Mouse (Mus musculus) skeletal muscle tissue, adult 2 months (tissue): ENCODE results near the gene Tspan17.
A peak's percentile ranks its signal among the peaks of the same experiment; 100 is the strongest.

Experiments used
- DNase-seq: peaks from one replicate; pipeline ENCODE4 v3.0.0-alpha.2; 2012; ENCODE audit warnings: low read depth, low spot score

Gene Tspan17

DNA sequence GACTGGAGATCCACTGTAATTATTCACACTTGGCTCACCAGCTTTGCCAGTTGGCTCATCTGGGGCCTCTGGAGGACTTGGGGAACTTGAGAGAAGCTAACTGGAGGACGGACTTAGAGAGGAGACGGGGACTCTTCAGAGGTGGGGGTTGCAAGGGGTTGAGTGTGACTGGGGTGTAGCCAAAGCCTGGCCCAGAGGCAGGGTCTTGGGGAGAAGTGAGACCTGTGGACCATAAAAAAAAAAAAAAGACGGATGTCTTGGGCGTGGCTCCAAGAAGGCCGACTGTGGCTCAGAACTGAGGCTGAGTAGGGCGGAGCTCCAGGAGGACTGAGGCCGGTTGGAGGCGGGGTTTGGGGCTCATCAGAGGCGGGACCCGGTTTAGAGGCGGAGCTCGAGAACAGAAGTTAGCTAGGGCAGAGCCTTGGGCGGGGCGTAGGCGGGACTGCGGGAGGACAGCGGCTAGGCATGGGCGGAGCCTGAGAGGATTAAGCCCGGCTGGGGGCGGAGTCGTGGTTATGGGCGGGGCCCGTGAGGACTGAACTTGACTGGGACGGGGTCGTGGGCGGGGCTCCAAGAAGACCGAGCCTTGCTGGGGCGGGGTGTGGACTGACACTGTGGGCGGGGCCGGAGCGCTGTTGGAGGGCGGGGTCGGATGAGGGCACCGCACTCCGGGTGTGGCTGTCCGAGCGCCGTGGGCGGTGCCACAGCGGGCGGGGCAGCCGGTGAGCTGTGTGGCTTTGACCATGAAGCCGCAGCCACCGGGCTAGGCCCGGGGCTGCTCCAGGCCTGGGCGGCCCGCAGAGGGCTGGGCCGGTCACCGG lies at the start of gene Tspan17:
TSS of gene Tspan17 (plus strand) at position 638 of the 821 bp plus-strand sequence.
- peak; percentile 97 for DNase-seq

DNA sequence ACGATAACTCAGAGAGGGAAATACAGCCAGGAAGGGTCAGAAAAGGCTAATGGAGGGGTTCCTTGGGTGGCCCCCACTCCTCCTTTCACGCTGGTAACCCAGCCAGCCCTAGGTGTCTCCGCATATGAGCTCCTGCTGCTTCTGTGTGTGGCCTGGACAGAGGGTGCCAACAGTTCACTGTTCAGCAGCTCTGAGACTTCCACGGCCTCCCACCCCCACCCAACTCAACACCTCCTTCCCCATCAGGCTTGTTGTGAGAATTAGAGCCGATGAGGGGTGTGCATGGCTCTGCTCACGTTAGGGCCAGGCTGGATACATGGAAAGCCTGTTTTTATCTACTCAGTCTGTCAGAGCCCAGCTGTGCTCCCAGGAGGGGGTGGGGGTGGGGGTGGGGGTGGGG lies 43.1 kb upstream of the Tspan17 start:
- DNase-seq: no peak

DNA sequence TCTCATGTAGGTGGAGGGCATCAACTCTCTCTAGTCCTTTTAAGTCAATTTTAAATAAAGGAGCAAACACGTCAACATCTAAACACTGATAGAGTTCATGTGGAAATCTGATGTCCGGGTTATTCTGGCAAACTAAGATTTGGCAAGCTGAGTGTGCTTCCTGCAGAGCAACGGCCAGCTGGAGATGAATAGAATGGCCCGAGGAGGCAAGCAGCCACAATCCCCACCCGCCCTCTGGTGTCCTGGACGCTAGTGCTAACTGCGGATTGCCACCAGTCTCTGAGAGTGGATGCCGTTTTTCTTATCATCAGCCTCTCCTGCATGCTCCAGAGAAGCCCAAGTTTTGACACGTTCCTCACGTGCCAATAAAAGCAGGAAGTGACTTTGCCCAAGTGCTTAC lies 42.3 kb upstream of the Tspan17 start:
- DNase-seq: no peak

DNA sequence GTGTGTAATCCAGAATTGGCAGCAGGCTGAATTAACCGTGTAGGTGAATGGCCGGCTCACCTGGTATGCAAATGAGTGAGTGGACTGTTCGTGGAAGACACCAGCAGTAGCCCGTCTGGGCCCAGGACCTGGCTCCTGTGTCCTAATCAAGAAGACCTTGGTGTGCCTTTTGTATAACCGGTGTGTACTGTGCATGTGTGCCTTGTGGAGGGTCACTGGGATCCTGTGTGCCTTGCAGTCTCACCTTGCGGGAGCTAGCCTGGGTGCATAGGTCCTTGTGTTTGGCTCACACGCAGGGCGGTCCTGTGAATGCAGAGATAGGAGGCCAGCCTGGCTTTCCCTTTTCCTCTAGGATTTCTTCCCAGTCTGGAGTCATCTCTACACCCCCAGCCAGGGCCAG lies 41.0 kb upstream of the Tspan17 start:
- DNase-seq: no peak

GRCm38 (mm10) chr13:54748721-54749060 lies 40.5 kb upstream of the Tspan17 start:
- DNase-seq: no peak

DNA sequence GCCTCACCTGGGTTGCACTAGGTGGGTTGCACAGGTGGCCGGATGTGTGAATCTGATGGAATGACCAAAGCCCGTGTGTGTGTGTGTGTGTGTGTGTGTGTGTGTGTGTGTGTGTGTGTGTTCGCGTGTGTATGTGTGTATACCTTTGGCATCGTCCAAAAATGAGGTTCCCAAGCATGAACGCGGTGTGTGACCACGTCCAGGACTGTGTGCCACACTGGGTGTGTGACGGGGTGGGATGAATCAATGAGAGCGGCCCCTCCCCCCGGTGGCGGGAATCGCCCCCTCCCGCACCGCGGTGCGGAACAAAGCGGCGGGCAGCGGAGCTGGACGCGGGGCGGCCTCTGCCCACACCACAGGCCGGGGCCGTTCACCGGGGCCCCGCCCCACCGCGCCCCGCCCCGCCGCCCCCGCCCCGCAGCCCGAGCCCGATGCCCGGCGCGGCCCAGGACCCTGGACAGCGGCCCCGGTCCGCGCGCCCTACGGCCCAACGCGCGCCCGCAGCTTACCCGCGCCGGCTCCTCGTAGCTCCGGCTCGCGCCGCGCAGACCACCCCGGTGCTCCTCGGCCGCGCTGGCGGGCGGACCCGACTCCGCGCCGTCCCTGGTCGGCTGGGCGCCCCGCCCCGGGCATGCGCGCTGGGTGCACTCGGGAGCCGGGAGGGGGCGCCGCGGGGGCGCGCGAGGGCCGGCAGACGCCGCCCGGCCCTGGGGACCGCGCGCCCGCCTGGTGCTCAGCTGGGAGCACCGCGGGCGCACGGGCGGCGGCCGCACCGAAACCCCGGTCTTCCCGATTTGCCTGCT lies 39.9 kb upstream of the Tspan17 start:
- no peak for DNase-seq

- DNase-seq: no peak
Measured at GRCm38 (mm10) chr13:54749864-54750411, 39.2 kb upstream of the Tspan17 start, which contains the start of gene Gprin1. Gene Gprin1 (minus strand): TSS chr13:54749874.

DNA sequence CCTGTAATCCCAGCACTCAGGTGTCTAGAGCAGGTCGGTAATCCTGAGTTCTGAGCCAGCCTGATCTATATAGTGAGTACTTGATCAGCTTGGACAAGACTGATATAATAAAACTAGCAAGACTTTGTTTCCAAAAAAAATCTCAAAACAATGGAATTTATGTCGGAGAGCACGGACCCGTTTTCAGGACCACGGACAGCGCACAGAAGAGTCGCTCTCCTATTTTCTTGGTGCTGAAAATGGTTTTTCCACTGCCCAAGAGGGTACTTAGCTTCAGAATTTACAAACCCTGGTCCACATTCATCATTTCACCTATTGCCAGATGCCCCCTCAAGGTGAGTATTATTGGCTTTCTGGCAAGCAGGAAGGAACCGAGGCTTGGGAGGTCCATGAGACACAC lies 38.5 kb upstream of the Tspan17 start:
- DNase-seq: no peak

DNA sequence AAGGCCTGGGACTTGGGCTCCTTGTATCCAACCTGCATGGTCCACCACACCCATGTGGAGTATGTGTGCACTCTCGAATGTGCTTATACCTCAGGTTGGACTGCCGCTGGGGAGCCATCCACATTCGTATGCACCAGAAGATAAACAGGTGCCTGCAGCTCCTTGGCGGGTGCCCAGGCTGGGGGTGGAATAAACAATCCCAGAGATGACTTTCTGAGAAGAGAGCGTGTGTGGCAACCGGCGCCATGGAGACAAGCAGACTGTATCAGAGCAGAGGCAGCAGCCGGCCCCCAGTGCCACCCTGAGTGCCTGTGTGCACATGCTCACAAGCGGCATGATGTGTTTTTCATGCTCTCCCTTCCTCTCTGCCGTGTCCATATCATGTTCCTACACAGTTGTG lies 36.5 kb upstream of the Tspan17 start:
- no peak for DNase-seq

GRCm38 (mm10) chr13:54753733-54754132 lies 35.4 kb upstream of the Tspan17 start:
- DNase-seq: no peak

GRCm38 (mm10) chr13:54754169-54755080 lies 34.8 kb upstream of the Tspan17 start:
- DNase-seq: no peak

DNA sequence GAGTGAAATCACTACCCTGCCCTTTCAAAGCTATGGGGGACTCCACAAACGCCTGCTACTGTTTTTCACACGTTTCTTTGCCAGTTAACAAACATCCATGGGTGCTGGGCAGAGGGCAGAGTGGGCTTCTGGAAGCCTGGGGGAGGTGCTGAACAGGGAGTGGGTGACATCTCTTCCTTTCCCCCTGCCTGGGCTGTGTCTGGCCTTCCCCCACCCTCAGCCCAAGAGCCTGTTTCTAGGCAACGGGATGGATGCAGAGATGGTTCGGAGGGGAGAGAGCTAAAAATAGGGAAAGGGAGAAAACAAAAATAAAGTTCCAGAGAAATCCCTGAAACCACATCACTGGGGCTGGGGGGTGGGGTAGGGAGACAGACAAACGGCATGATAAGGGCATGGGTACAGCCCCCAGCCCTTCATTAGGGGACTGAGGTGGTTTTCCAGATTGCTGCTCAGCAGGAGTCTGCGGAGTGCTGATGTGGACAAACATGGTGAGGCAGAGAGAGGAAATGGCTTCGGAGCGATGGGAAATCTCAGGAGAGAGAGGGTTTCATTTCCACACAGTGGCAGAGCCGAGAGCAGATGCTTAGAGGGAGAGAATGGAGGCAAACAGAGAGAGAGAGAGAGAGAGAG lies 33.9 kb upstream of the Tspan17 start:
- no peak for DNase-seq

- no peak for DNase-seq
Measured at GRCm38 (mm10) chr13:54756156-54756712, 32.9 kb upstream of the Tspan17 start.

GRCm38 (mm10) chr13:54757093-54757830 lies 31.9 kb upstream of the Tspan17 start:
- DNase-seq: no peak

DNA sequence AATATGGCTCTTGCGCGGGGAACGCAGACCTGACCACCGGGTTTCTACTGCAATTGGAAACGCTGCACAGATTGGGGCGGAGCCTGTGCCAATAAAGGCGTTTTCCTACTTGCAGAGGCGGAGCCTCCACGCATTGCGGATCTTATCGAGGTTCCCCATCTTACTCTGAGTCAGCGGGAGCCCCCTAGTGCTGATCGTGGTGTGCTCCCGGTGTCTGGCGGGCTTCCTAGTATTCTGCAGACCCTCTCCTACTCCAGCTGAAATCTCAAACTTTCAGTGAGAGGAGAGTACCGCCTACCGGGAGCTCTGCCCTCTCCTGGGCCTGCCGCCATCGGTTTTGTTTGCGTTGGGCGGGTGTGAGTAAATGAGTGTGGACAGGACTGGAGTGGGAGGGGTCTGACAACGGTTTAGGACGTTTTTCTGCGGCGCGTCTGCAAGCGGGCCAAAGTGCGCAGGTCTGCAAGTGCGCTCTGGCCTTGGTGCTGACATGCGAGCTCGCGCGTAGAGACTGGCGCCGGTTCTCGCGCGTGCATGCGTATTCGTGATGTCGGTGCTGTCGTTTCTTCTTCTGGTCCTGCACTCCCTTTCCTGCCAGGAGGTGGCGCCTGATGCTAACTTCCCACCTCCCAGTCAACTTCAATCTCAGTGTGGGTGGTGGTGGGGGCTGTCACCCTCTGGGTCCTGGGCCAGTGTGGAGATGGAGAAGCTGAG lies 31.0 kb upstream of the Tspan17 start:
- DNase-seq: peak; percentile 56

DNA sequence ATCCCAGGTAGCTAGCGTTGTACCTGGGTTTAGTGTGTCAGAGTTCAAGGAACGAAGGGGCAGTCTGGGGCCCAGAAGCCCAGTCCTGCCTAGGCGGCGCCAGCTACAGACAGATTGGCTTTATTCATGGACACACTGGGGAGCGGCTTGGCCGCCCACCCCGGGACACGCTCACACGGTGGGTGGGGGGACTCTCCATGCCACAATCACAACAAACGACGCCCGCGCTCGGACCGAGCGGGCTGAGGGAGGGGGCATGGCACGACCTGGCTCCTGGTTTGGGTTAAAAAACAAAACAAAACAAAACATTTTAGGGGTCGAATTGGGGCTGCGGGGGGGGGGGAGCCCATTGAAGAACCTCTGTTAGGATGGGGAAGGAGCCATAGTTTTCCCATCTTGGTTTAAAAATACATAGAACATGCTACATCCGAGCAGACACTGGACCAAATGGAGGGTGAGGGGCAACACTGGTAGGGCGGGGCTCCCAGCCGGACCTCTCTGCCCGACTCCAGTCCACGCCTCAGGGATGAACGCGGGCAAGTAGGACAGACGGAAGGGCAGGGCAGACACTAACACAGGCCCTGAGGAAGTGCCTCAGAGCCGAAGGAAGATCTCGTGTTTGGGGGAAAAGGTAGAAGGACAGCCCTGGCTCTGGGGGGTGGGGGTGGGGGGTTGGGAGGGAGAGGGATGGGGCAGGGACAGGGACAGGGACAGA lies 30.3 kb upstream of the Tspan17 start:
- DNase-seq: no peak

DNA sequence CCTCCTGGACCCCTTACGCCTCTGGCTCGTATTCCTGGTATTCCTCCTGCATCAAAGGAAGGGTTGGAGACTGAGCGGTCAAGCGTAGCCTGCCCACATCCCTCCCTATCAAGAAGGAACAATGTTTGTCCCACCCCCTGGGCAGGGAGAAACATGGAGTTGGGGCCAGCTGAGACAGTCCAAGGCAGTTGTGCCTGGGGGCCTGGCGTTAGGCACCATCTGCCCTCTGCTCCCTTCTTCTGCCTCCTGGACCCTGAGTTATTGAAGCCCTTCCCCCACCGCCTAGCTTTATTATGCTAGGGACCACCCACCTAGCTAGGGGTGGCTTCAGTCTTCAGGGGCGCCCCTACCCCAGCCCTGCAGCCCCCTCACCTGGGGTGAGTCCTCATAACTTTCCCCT lies 29.7 kb upstream of the Tspan17 start:
- no peak for DNase-seq

GRCm38 (mm10) chr13:54760164-54760795 lies 28.9 kb upstream of the Tspan17 start:
- peak; percentile 40 for DNase-seq
